Mouse (Mus musculus) left cerebral cortex, postnatal 36 days (tissue): ENCODE measurements around the gene Terb1. TPM values are rescaled to one million over a fixed set of nuclear protein-coding genes. Genes with fewer than 3 reads are reported as not detected.

Experiments
- DNase-seq, 2 experiments: peaks; one replicate each; pipeline ENCODE4 v3.0.0; 2021 to 2022; ENCODE audit warnings: low spot score in 2 of 2, mixed read lengths in 1 of 2
- intact Hi-C: fragments of 180-260 bp; cut with DNase I; formaldehyde crosslinking; loops from one replicate; pipeline ENCODE4 v1.15.1; 2025
- total RNA-seq, 2 experiments: library from RNA; stranded (reverse); gene quantifications; 2 replicates each; pipeline ENCODE4 v1.2.3; 2021

Gene Terb1
- total RNA-seq, 2 experiments from 2014 or later: 1.8 to 2.9 TPM

DNA sequence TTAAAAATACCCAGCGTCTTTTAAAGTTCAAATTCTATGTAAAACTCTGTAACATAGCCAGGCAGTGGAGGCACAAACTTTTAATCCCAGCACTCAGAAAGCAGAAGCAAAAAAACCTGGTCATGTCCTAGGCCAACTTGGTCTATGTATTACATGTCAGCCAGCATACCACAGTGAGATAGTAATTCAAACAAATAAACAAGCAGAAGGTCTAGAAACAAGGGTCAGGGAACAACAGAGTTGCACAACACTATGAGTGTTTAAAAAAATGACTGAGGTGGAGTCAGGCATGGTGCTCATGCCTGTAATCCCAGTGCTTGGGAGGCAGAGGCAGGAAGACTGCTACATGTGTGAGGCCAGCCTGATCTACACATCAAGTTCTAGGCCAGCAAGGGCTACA is 30.6 kb downstream of the Terb1 start:
- no peak for DNase-seq
- intact Hi-C loops: no loop called here

GRCm38 (mm10) chr8:104472465-104472864 is 37.2 kb downstream of the Terb1 start:
- intact Hi-C loops: no loop called here
- DNase-seq: no peak

DNA sequence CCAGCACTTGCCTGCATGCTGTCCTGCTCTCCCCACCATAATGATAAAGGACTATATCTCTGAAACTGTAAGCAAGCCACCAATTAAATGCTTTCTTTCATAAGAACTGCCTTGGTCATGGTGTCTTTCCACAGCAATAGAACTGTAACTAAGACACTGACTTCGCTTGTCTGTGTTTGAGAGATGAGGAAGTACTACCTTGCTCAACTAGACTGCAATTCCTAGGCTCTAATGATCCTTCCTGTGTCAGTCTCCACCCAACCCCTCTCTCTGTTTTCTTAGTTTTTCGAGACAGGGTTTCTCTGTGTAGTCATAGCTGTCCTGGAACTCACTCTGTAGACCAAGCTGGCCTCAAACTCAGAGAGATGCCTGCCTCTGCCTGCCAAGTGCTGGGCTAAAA is 42.2 kb downstream of the Terb1 start:
- intact Hi-C loops: no loop called here
- DNase-seq: no peak

DNA sequence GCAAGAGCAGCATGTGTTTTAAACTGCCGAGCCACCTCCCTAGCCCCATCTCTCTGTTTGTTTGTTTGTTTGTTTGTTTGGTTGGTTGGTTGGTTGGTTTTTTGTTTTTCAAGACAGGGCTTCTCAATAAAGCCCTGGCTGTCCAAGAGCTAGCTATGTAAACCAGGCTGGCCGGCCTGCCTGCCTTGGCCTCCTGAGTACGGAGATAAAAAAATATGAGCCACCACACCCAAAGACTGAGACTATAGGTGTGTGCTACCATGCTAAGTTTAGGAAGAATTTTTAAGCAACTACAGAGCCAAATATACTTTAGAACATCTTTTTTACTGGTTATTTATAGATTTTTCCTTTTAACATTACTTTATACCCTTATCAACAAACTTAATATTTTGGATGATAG is 57.5 kb downstream of the Terb1 start:
- intact Hi-C loops: no loop called here
- DNase-seq: no peak

DNA sequence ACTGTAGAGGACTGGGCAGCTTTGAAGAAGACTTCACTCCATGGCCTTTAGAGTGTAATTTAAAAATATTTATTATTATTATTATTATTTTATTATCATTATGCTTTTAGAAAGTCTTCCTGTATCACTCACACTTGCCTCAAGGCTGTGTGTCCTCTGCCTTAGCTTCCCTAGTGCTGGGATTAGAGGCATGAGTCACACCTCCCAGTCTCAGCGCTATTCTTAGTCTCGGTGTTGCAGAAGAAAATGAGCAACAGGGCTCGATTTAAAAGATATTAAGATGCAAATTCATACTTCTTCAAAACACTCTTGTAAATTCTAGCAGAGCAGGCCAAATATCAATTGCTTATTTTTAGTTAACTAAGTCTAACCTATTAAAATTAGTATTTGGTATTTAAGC is 60.9 kb downstream of the Terb1 start:
- no peak for DNase-seq
- intact Hi-C loops: loop anchor here (10.0 kb wide), 1 partner anchor 86 kb away; the partner anchor contains the start of genes Car7 and Nae1

- intact Hi-C loops: loop anchor here (10.0 kb wide), 1 partner anchor 89 kb away; the partner anchor contains the start of genes Car7 and Nae1
- DNase-seq: no peak
Measured at GRCm38 (mm10) chr8:104446016-104446415, 63.7 kb downstream of the Terb1 start.

DNA sequence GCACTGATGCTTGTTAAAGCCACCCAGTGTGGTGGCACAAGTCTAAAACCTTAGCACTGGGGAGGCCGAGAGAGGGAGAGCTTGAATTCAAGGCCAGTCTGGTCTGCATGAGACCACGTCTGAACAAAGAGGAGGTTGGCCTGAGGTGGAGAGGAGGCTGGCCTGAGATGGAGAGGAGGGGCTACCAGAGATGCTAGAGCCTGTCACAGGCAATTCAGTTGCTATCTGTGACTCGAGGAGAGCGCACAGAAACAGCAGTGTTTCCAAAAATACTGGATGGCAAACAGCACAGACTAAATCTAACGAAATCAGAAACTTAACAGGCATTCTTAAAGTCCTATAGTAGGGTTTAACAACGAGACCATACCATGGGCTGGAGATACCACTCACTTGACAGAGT is 64.5 kb downstream of the Terb1 start:
- intact Hi-C loops: loop anchor here (10.0 kb wide), 1 partner anchor 90 kb away; the partner anchor contains the start of genes Car7 and Nae1
- DNase-seq: no peak

GRCm38 (mm10) chr8:104443125-104443679 is 66.5 kb downstream of the Terb1 start:
- intact Hi-C loops: loop anchor here (2.0 to 10.0 kb wide), 3 partner anchors 46 to 98 kb away; partner anchors contain the start of genes Car7, Cmtm4 and Nae1
- no peak for DNase-seq

DNA sequence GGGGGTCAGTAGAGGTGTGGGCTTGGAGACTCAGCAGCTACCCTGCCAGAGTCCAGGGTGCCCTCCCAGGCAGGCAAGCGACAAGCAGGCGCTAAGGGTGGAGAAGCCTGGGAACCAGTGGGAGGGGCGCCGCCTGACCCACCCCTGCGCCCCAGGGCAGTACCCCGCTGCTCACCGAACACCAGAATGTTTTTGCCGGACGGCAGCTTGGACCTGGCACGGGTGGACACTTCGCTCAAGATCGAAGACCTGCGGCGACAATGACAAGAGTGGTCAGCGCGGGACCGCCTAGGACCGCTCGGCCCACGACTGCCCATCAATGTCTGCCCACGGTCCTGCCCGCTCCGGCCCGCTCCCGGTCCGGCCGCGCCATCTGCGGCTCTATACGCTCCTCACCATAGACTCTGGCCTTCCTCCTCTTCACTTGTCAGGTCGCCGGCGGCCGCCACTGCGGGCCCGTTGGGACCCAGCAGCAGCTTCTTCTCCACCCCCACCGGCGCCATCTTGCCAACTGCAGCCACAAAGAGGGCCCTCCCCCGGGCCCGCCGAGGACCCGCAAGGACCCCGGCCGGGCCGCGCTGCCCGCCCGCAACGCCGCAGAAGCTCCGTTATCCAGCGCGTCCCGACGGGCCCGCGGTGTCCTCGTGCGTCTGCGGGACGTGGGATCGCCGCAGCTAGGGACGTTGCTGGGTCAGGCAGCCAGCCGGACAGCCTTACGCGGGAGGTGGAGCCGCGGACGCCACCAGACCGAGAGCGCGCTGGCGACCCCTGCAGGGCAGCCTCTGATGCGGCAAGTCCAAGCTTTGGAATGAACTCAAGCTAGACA is 67.2 kb downstream of the Terb1 start, which contains the start of gene Dync1li2:
Gene Dync1li2, minus strand, starts transcription at position 749 of the 826 bp plus-strand sequence.
- peak; percentile 91 to 94 for DNase-seq
- intact Hi-C loops: loop anchor here (2.0 to 10.0 kb wide), 3 partner anchors 45 to 98 kb away; partner anchors contain the start of genes Car7, Cmtm4 and Nae1

DNA sequence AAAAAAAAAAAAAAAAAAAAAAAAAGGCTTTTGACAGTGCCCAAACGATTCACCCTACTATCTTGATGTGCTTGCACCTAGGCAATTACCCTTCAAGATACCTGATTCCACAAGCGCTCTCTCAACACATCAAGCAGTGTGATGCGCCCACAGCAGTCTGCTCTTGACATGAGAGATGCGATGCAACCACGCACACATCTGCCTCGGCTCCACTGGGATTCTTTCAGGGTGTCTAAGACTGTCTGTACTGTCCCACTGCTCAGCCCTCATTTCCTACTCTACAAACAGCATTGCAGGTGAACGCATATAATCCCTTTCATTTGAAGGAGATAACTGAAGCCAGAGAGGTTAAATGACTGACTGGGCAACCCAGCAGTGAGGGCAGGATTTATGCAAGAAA is 68.1 kb downstream of the Terb1 start:
- peak in 1 of 2 experiments; percentile 46 for DNase-seq
- intact Hi-C loops: loop anchor here (2.0 to 10.0 kb wide), 3 partner anchors 44 to 97 kb away; partner anchors contain the start of genes Car7, Cmtm4 and Nae1

GRCm38 (mm10) chr8:104439461-104439860 is 70.2 kb downstream of the Terb1 start:
- no peak for DNase-seq
- intact Hi-C loops: loop anchor here (10.0 kb wide), 1 partner anchor 195 kb away; the partner anchor contains the start of gene Tk2

DNA sequence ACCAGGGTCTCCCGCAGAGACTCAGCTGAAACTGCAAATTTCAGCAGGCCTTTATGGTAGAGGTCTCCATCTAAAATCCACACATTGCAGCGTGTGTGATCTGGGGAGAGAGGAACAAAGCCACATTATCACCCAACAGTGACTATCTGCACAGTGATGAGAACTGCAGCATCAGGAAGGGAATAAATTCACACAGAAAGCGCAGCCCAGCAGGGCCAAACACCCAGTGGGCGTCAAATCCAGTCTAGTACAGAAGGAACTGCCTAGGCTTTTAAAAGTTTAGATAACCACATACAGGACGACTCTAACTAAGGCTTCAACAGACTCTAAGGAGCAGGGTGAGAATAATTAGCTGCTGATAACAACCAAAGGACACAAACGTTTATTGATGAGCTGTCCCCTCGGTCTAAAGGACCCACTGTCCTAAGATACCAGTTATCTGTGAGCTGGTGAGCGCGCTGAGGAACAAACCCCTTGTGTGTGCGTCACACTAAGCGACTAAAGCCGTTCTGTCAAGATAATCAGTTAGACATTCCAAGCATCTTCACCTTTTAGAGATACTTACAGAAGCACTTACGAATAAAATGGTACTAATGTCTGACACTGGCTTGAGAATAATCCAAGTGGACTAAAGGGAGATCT is 72.1 kb downstream of the Terb1 start:
- intact Hi-C loops: loop anchor here (10.0 kb wide), 1 partner anchor 193 kb away; the partner anchor contains the start of gene Tk2

GRCm38 (mm10) chr8:104436591-104436990 is 73.1 kb downstream of the Terb1 start:
- DNase-seq: no peak
- intact Hi-C loops: loop anchor here (10.0 kb wide), 1 partner anchor 192 kb away; the partner anchor contains the start of gene Tk2

More for the DNA sequence above, 72.1 kb downstream of the Terb1 start:
- no peak for DNase-seq

- intact Hi-C loops: loop anchor here (10.0 kb wide), 1 partner anchor 191 kb away; the partner anchor contains the start of gene Tk2
- peak; percentile 94 to 95 for DNase-seq
Measured at GRCm38 (mm10) chr8:104436038-104436437, 73.7 kb downstream of the Terb1 start.

DNA sequence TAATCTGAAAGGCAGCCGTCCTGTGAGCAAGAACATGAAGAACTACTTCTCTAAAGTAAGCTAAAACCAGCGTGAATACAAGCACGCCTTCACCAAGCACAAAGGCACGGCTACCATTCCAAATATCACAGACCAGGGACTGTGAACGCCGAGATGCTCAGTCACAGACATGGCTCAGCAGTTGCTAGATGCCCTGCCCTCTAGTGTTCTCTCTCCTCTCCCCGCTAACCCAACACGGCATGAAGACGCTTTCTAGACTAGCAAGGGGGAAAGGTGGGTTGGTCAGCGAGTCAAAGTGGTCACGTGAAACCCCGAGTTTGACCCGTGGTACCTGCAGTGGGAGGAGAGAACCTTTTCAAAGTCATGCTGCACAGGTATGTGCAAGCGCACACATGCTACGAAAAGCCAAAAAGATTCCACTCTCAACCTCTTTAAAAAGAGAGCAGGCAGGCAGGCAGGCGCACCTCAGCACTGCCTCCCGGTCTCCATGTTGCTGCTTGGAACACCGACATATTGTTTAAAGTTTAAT is 74.8 kb downstream of the Terb1 start:
- no peak for DNase-seq
- intact Hi-C loops: loop anchor here (2.0 to 10.0 kb wide), 2 partner anchors 92 to 190 kb away; partner anchors contain the start of gene Tk2

- DNase-seq: no peak
- intact Hi-C loops: loop anchor here (2.0 to 10.0 kb wide), 2 partner anchors 91 to 189 kb away; partner anchors contain the start of gene Tk2
Measured at GRCm38 (mm10) chr8:104434275-104434674, 75.4 kb downstream of the Terb1 start.

GRCm38 (mm10) chr8:104433191-104433842 is 76.4 kb downstream of the Terb1 start:
- intact Hi-C loops: loop anchor here (10.0 kb wide), 1 partner anchor 189 kb away; the partner anchor contains the start of gene Tk2
- DNase-seq: no peak

GRCm38 (mm10) chr8:104432656-104433055 is 77.1 kb downstream of the Terb1 start:
- intact Hi-C loops: loop anchor here (10.0 kb wide), 1 partner anchor 188 kb away; the partner anchor contains the start of gene Tk2
- DNase-seq: no peak
